Mouse (Mus musculus) left cerebral cortex, postnatal 4 days (tissue): Measurements from ENCODE around the gene Aldh1l1. TPM values are rescaled to one million over a fixed set of nuclear protein-coding genes. Genes with fewer than 3 reads are reported as not detected.

Source experiments
- DNase-seq: peaks from one replicate; pipeline ENCODE4 v3.0.0-alpha.2; 2022
- intact Hi-C: fragments of 180-260 bp; cut with DNase I; formaldehyde crosslinking; loops from one replicate; pipeline ENCODE4 v1.15.1; 2025
- total RNA-seq, 2 experiments: library from RNA; stranded (reverse); gene quantifications; 2 replicates each; pipeline ENCODE4 v1.2.3; 2021

The Aldh1l1 gene
- total RNA-seq, 2 experiments from 2014 or later = 56.1 to 57.5 TPM

DNA sequence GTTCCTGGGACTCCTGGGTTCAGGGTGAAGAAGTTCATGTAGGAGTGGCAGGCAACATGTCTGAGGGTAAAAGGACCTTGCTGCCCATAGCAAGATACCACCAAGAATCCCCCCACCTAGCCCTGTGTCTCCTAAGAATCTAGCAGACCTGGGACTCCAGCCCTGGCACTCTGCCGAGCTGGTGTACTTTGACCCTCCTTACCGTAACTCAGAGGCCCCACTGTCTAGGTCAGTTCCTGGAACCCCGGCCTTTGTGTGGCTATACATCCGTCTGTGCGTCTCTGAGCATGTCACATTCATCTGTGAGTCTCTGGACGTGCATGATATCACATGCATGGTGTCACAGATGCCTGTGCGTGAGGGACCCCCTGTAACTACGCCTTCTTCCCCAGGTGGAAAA lies 84.2 kb downstream of the Aldh1l1 start:
- intact Hi-C loops = loop anchor here (10.0 kb wide), 1 partner anchor 886 kb away; no protein-coding TSS in a partner anchor
- no peak for DNase-seq

DNA sequence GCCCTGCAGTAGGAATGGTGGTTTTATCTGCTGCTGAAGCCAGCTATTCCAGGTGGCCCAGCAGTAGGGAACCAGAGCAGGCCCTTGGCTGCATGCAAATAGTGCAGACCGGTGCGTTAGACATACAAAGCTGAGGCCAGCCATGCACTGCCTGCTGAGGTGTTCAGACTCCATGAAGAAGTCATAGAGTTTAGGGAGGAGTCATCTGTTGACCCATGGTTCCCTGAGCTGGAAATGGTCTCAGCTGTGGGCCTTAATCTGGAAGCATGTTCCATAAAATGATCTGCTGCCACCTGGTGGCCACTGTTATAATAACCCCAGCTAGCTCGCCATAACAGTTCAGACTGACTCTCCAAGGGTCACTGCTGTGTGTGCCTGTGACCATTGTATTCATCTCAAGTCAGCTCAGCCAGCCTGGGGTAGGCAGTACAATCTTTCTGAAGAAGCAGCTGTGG lies 89.1 kb downstream of the Aldh1l1 start:
- intact Hi-C loops = loop anchor here (10.0 kb wide), 1 partner anchor 890 kb away; no protein-coding TSS in a partner anchor

DNA sequence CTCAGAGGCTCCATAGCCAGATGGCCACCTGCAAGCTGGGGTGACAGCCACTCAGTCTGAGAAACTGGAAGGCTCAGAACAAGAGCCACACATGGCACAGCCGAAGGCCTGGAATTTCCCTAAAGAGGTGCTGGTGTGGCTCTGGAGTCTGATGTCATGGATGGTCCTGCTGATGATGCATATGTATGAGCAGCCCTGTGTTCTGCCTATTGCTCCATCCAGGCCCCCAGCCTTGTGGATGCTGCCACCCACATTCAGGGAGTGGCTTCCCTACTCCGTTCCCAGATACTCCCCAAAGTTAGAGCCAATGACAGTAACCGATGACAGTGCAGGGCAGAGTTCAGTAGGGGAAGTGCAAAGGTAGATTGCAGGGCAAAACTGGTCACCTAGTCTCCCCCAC lies 91.9 kb downstream of the Aldh1l1 start:
- DNase-seq = no peak
- intact Hi-C loops = loop anchor here (10.0 kb wide), 1 partner anchor 893 kb away; no protein-coding TSS in a partner anchor

More for the DNA sequence above, 89.1 kb downstream of the Aldh1l1 start:
- peak; percentile 86 for DNase-seq

DNA sequence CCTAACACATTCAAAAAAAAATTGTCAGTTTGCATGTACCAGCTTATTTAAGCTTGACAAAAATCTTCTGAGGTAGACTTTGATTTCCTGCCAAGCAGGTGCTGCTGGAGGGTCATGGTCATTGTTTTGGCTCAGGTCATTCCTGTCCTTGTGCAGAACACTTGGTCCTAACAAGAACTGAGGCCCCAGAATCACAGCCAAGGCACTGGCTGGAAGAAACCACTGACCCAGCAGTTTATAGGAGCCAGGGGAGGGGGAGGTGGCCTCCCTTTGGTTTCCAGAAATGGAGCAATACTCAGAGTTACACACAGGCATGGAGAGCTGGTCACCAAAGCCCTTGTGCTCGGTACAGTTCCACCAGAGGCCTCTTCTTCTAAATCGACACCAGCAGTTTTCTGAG lies 96.1 kb downstream of the Aldh1l1 start:
- no peak for DNase-seq
- intact Hi-C loops = no loop called here

DNA sequence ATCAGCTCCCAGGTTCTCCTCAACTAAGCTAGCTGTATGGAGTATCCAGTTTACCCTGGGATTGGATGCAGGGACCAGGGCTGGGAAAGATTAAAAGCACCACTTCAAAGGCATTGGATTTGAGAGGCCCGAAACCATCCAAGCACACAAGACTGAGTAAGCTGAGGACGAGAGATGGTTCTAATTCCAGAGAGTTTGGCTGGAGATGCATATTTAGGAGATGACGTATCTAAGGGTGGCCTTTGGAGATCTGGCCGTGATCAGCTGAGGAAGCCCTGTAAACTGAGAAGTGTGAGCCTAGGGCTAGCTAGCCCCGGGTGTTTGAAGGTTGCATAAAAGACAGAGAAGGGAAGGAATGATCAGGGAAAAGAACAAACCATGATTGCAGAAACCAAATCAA lies 101.9 kb downstream of the Aldh1l1 start:
- no peak for DNase-seq
- intact Hi-C loops = no loop called here

DNA sequence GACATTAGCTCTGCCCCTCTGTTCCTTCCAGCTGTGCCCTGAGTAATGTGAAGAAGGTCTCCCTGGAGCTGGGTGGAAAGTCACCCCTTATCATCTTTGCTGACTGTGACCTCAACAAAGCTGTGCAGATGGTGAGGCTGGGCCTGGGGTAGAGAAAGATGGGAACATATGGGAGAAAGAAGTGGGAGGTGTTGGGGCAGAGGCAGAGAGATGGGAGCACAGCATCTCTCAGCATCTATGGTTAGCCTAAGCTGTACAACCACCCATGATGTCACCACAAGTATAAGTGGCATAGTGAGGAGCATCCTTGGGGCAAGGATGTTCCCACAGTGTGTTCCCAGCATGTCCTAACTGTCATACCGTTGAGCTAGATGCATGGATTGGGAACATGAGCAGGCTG lies 104.5 kb downstream of the Aldh1l1 start:
- intact Hi-C loops = no loop called here
- DNase-seq = no peak

DNA sequence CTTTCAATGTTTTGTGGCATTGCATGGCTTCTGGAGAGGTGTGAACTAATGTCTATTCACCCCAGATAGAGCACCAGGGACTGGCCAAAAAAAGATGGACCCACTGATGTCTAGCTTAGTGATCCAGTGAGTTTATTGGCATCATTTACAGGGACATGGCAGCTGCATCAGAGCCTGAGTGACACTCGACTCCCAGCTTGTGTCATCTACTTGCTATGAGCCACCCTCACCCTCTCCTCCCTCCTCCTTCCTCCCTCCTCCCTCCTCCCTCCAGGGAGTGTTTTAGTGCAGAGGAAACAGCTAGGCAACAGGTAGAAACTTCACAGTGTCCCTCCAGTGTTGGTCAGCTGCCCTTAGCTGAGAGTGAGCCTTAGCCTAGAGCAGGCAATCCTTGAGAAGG lies 108.7 kb downstream of the Aldh1l1 start:
- intact Hi-C loops = no loop called here
- no peak for DNase-seq

DNA sequence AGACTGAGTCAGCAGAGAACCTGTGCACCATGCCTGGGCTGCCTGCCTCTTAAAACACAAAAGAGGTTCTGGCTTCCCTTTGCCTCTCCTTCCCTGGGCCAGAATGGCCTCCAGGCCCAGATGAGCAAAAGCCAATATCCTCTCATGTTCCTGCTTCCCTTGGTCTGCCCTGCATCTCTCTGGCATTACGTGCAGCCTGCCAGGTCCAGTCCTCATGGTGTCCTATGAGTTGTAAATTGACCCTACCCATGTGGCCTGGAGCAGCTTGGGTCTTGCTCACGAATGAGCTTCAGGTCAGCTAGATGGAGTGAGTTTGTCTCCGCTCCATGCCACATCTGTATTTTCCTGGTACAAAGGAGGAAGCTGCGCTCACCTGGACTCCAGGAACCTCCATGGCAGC lies 110.8 kb downstream of the Aldh1l1 start:
- DNase-seq = no peak
- intact Hi-C loops = no loop called here

DNA sequence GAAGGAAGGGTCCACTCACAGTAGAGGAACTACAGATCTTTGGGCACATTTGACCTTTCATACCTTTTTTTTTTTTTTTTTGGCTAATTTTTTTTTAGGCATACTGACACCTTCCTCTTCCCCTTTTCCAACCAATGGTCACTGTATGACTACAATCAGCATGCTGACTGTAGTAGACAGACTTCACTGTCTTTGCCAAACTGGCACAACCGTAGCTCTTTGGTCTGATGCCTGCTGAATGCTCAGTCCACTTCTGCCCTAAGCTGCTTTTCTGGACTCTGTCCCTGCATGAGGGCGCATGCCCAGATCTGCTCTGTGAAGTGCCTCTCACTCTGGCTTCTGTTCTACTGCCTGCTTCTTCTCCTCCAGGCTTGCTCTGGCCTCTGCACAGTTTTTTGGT lies 111.4 kb downstream of the Aldh1l1 start:
- peak; percentile 85 for DNase-seq
- intact Hi-C loops = no loop called here

DNA sequence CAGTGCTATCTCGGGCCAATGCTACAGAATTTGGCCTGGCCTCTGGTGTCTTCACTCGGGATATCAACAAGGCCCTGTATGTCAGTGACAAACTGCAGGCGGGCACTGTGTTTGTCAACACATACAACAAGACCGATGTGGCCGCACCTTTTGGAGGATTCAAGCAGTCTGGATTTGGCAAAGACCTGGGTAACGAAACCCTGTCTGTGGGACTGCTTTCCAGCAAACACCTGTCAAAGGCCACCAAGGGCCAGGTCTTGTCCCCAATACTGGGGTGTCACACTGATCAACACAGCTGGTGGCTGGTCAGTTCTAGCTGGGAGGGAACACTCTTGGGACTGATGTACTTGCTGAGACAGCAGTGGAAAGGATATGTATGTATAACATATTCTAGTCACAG lies 112.0 kb downstream of the Aldh1l1 start:
- intact Hi-C loops = no loop called here
- DNase-seq = no peak

DNA sequence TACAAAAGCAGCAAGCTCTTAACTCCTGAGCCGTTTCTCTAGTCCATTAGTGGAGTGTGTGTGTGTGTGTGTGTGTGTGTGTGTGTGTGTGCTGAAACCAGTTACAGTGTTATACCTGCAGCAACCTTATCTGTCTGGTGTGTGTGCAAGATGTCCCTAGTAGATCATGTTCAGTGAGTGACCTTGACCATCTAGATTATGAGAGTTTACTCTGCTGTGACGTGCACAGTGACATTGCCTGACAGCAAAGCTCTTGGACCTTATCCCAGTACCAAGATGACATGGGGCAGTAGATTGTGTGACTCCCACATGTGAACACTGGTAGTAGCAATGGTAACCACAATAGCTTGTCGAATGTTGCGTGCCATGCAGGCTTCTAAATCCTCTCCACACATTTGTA lies 114.1 kb downstream of the Aldh1l1 start:
- intact Hi-C loops = no loop called here
- DNase-seq = no peak

DNA sequence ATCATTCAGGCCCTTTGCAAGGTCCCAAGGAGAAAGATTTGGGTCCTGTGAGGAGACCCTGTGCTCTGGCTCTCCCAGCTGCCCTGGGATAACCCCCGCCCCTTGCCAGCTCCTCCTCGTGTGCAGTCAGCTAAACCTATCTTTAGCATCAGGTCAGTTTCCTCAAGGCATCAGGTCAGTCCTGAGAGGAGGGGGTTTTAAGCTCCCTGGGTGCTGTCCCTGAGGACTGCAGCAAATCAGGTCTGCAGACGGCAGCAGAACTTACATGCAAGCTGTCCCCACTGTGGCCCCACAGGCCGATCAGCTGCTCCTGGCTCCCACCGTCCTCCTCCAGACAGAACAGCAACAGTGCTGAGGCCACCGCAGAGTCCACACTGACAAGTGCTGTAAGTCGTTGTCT lies 115.5 kb downstream of the Aldh1l1 start:
- intact Hi-C loops = no loop called here
- DNase-seq = no peak

DNA sequence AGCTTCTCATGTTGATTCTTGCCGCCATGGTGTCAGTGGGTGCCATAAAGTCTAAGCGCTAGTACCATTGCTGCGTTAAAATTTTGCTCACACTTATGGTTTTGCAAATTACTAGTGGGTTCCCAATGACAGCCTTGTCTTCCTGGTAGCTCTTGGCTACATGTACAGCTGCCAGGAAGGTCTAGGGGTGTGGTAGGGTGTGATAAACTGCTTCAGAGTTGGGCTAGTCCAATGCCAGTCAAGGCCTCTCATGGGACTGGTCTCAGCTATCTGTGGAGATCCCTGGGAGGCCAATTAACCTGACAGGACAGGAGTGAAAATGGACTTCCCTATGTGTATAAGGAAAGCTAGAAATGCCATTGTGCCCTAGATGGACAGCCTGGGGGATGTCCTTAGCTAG lies 116.1 kb downstream of the Aldh1l1 start:
- intact Hi-C loops = no loop called here
- no peak for DNase-seq

DNA sequence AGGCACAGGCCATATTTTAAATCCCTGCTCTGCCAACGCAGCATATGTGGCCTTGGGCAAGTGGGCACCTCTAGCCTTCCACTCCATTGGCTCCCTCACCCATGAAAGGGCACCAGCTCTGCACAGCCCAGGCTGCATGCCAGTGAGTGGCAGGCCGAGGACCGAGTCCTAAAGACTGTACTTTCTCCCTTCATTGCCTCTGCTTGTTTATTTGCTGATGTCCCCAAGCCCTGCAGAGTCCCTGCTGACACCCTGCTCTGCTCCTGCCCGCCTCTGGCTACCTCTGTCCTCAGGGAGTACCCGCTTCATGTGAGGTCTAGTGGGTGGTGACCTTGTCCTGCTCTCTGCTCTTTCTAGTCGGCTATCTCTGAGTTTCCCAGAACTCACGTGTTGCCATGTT lies 116.9 kb downstream of the Aldh1l1 start:
- intact Hi-C loops = no loop called here
- DNase-seq = peak; percentile 64

DNA sequence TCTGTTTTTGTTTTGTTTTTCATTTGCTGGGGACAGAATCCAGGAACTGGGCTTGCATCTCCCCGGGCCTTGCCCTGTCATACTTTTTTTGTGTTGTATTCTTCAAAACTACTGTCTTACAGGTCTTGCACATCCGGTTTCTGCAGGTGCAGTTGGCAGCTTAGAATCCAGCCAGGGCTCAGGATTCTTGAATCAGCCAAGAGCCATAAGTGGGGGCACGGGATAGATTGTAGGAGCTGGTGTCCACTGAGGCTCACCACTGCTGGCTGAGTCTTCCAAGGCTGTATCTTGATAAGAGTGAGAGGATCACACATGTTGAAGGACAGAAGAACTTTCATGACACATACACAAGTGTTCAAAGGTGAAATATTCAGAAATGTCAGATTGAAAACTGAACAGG lies 117.9 kb downstream of the Aldh1l1 start:
- intact Hi-C loops = no loop called here
- DNase-seq = no peak

DNA sequence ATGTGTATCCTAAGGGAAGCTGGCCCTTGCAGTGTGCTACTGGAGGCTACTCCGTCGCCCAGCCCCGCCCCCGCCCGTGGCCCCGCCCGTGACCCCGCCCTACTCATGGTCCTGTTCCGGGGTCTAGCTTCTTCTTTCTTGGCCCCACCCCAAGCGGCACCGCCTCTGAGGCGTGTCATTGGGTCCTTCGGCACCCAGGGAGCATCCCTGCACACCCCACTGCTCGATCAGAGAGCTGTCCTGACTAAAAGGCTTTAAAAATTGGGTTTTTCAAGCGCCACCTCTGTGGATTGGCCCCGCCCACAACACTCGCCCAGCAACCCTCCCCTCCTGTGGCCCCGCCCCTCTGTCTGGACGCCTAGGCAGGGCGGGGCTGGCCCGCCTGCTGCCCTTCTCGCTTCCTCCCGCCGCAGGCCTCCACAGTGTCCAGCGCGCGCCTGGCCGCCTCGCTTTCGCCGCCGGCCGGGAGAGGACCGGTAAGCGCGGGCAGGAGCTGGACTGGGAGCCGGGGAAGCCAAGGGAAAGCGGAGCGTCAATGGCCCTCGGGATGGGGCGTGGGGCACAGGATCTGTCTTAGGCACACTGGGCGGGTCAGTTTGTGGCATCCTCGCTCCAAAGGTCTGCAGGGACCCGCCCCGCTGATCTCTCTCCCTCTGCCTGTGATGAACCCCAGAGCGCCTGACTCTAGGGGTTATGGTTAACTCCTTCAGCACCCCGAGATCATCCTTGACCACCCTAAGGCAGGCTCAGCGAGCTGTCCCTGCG lies 118.5 kb downstream of the Aldh1l1 start, which contains the start of gene Slc41a3:
Gene Slc41a3 (plus strand): TSS at position 193 of the 765 bp plus-strand sequence.
- intact Hi-C loops = loop anchor here (5.0 kb wide), 1 partner anchor 123 kb away; no protein-coding TSS in a partner anchor
- peak; percentile 91 for DNase-seq

DNA sequence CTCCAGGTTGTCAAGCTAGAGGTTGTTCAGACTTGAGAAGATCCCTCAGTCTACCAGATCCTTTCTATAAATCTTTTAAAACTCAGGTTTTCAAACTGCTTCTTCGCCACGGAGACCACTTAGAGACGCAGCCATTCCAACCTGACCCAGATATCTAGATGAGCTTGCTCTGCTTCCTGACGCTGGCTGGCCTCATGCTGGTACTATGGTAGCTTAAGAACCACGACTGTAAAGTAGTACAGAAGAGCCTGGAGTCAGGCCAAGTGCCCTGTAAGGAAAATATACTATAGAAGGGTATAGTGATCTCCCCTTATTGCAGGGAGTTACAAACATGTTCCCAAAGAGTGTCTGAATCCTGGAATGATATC lies 119.1 kb downstream of the Aldh1l1 start:
- DNase-seq = no peak
- intact Hi-C loops = loop anchor here (5.0 kb wide), 1 partner anchor 122 kb away; no protein-coding TSS in a partner anchor

DNA sequence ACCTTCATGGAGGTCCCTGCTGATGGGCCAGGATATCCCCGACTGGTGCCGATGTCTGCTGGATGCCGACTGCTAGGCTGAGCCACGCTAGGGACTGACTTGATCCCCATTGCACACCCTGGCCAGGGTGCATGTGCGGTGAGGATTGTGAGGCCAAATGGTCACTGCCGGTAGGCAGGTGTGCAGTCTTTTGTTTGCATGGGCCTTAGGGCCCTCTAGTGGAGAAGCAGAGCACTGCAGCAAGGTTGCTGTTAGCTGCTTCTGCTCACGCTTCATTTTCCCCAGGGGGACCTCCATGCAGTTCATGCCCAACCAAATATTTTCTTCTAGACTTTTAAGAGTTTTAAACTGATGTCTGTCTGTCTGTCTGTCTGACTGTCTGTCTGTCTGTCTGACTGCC lies 120.3 kb downstream of the Aldh1l1 start:
- peak; percentile 68 for DNase-seq
- intact Hi-C loops = loop anchor here (5.0 kb wide), 1 partner anchor 121 kb away; no protein-coding TSS in a partner anchor

DNA sequence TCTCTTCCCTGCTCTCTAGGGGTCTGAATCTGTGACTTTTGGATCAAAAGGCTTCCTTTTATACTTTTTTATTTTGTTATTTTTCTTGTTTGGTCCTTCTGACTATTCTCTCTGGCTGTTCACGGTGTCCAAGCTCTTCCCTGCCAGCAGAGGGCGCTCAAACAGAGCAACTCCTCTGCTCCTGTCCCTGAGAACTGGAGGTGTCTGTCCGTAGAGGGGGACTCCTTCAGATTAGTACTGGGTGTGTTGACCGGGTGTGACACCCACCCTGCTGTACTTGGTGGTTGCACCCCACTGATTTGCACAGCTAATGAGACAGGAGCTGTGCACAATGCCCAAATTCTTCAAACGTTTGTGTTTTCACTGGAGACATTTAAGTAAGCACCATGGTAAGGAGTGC lies 121.0 kb downstream of the Aldh1l1 start:
- intact Hi-C loops = loop anchor here (5.0 kb wide), 1 partner anchor 120 kb away; no protein-coding TSS in a partner anchor
- peak; percentile 59 for DNase-seq

DNA sequence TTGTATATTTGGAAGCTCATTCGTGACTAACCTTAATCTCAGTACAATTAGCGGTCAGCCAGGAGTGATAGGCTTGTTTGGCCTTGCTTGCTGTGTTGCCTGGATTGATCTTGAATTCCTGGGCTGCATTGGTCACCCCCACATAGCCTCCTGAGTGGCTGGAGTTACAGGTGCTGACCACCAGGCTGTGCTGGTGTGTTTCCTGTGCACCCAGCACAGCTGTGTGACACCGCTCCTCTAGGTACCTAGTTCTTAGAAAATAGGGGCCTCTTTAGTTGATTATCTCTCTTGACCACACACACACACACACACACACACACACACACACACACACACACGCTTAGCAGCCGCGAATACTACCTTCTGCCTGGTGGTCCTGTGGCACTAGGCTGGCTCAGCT lies 122.0 kb downstream of the Aldh1l1 start:
- intact Hi-C loops = loop anchor here (5.0 kb wide), 1 partner anchor 119 kb away; no protein-coding TSS in a partner anchor
- DNase-seq = no peak

DNA sequence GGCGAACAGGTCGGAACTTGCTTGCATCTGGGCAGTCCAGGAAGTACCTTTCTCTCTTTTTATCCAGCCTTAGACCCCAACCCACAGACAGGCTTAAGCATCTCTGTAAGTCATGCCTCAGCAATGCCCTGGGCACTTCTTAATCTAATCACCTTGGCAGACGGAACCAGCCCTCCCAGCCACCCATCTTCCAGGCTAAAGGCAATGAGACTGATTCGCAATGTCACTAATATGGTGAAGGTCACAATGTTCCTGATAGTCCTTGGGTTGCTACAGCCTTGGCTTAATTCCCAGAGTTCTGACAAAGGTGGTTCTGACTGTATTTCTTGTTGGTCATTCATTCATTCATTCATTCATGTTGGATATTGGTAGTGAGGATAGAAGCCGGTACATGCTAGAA lies 124.0 kb downstream of the Aldh1l1 start:
- DNase-seq = no peak
- intact Hi-C loops = no loop called here

DNA sequence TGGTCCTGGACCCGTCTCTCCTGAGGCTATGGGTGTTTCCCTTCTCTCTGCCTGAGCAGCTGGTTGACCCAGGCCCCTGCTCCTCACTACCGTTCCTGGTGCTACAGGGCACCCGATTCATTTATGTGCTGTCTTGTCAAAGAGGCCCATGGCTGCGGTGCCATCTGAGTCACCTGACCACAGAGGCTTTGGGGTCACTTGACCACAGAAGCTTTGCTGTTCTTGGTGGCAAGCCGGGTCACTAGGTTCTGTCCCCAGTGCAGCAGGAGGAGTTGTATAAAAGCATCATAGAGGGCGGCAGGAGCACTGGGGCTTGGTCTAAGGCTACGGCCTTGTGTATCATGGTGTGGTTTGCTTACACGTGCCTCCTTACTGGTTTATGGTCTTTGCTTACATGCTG lies 127.0 kb downstream of the Aldh1l1 start:
- no peak for DNase-seq
- intact Hi-C loops = no loop called here
